Mouse (Mus musculus) MEL-GATA-1-ER (cell line): ENCODE results near the gene Tas2r110.

Source experiments
- DNase-seq: peaks from one replicate; pipeline ENCODE4 v3.0.0-alpha.2; 2012; ENCODE audit warnings: low read depth; ENCODE audit errors: extremely low read depth

Gene Tas2r110

DNA sequence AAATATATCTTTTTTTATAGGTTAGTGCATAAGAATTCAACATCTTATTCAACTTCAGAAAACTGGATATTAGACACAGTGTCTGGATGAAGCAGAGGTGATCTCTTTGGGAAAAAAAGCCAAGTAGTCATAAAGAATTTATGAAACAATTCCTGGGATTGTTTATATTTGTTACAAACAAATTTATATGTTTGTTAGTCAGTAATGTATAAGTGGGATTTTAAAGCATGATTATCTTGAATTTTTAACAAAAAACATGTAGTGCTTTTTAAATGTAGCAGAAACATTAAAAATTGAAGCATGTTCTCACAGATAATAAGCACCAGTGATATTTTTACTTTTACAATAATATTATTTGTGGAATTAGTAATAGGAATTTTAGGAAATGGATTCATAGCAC lies at the start of gene Tas2r110:
Gene Tas2r110, plus strand, starts transcription at position 301 of the 400 bp plus-strand sequence.
- no peak for DNase-seq

DNA sequence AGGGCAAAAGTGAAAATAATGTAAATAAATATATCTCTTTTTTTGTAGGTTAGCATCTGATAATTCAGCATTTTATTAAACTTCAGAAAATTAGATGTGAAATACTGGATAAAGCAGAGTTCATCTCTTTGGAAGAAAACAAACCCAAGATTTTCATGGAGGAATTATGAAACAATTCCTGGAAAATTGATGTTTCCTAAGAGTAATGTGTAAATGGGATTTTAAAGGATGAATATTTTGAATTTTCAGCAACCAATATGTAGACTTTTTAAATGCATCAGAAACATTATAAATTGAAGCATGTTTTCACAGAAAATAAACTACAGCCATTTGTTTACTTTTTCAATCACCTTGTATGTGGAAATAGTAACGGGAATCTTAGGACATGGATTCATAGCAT lies 21.0 kb upstream of the Tas2r110 start, which contains the start of gene Tas2r123:
Gene Tas2r123, plus strand, starts transcription at position 301 of the 400 bp plus-strand sequence.
- no peak for DNase-seq

DNA sequence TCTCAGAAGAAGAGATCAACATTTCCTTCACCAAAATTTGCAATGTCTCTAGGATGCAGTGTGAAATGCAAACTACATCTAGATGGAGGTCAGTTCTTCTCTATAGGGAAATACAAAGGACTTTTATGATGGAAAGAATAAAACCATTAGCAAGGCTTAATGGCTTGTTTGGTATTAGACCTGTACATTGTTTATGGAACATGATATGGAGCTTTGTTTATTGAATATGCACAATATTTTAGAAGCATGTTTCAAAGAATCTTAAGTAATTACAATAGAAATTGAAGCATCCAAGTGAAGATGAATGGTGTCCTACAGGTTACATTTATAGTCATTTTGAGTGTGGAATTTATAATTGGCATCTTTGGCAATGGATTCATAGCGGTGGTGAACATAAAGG lies 12.7 kb upstream of the Tas2r110 start, which contains the start of gene Tas2r116:
Gene Tas2r116, plus strand, starts transcription at position 301 of the 400 bp plus-strand sequence.
- DNase-seq = no peak

DNA sequence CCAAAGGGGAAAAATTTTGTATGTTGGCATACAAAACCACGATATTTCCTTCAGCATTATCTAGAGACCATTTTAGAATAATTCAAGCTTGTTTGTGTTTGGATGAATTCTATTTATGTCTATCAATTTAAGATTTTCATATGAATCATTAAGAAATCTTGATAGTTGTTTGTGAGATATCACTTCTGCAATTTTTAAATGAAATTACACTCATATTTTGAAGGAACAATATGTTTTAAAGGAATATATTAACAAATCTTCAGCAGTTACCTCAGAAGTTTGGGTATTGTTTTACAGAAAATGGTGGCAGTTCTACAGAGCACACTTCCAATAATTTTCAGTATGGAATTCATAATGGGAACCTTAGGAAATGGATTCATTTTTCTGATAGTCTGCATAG lies 24.9 kb downstream of the Tas2r110 start, which contains the start of gene Tas2r113:
Gene Tas2r113, plus strand, starts transcription at position 301 of the 400 bp plus-strand sequence.
- DNase-seq = no peak

DNA sequence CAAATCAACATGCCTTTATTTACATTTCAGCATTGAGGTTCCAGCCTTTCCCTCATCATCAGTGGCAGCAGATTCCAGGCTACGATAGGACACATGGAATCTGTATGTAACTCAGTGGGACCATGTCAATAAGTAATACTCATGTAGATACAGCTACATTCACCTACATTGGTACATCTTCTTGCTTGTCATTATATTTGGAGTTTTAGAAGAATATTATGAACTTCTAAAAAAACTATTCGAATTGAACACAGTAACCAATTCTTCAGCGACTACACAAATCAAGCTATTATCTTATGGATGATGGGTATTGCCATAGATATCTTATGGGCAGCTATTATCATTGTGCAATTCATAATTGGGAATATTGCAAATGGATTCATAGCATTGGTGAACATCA lies 41.5 kb downstream of the Tas2r110 start, which contains the start of gene Tas2r125:
Gene Tas2r125, plus strand, starts transcription at position 301 of the 400 bp plus-strand sequence.
- DNase-seq = no peak
